Mouse (Mus musculus): ENCODE measurements at regions not wholly inside any gene's neighbourhood (a gene's known extent, or its start where the extent isn't known, plus 50 kb on each side); places are given as distances from the start of the nearest gene placed in this dataset.
A peak's percentile ranks its signal among the peaks of the same experiment; 100 is the strongest.

DNA sequence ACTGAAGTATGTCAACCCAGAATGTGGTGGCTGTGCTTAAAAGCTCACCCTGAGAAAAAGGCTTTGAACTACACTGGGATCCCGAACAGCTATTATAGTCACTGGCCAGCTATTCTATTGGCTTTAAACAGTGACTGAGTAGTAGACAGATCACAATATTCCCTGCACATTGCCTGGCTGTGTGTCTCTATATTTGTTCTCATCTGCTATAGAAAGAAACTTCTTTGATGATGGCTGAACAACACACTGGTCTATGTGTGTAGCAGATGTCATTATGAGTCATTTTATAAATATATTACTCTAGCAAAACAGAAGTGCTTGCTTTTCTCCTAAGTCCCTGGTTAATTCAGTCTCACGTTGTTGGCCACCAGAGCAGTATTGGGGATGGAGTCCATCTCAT lies 152.1 kb upstream of the Slco6d1 start:
- DNase-seq = no peak

DNA sequence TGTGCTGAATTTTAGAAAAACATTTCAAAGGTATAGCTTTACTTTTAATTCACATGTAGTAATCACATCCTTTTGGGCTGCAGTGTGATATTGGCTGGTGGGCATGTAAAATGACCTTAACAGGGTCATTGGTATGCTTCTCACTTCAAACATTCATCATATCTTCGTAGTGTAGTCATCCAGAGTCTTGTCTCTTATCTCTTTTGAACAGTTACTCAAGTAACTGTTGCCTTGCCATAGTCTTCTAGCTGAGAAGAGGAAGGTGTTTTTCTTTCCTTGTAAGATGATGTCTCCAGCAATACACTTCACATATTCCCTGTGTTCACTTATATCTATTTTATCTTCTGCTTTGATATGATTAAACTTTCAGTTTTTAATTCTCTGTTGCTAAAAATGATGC lies 150.7 kb upstream of the Slco6d1 start:
- DNase-seq = no peak

DNA sequence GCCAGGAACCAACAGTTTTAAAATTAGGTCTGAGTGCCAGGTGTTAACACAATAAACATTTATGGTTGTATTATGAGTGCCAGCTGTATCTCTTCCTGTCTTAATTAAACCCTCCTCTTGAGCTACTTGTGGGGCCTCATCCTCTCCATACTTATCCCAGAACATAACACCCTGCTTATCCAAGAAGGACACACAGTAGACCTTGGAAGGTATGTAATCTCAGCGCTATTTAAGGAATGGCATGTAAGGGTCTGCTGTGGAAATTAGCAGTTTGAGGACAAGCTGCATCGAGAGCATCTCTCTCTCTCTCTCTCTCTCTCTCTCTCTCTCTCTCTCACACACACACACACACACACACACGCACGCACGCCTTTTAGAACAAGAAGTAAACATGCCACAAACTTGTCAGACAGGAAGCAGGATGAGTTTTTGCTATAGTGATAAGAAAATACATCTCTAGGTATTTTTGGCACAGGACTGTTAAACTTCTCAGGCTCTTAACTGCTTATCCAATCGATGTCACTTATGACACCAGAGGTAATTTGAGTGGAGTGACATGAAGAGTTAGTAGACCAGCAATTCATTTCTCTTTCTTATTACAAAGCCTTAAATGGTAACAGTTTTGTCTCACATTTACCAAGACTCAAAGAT lies 146.8 kb upstream of the Slco6d1 start:
- DNase-seq = no peak

DNA sequence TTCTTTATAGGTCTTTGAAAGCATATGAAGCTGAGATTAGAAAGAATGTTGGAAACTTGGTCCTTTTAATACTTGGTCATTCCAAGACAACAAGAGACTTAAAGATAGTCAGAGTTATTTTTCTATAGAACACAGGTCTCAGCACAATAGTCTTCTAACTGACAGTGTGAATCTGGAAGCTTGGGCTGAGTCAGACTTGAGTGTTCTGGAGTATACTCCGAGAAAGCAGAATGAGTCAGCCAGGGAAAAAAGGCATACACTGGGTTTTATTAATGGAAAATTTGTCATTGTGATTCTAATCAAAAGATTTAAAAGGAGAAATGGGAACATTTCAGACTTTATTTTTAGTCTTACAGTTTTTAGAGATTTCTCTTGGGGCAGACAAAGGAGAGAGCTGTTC lies 145.4 kb upstream of the Slco6d1 start:
- DNase-seq = no peak

GRCm38 (mm10) chr1:98279446-98280048 lies 141.4 kb upstream of the Slco6d1 start:
- DNase-seq = no peak

DNA sequence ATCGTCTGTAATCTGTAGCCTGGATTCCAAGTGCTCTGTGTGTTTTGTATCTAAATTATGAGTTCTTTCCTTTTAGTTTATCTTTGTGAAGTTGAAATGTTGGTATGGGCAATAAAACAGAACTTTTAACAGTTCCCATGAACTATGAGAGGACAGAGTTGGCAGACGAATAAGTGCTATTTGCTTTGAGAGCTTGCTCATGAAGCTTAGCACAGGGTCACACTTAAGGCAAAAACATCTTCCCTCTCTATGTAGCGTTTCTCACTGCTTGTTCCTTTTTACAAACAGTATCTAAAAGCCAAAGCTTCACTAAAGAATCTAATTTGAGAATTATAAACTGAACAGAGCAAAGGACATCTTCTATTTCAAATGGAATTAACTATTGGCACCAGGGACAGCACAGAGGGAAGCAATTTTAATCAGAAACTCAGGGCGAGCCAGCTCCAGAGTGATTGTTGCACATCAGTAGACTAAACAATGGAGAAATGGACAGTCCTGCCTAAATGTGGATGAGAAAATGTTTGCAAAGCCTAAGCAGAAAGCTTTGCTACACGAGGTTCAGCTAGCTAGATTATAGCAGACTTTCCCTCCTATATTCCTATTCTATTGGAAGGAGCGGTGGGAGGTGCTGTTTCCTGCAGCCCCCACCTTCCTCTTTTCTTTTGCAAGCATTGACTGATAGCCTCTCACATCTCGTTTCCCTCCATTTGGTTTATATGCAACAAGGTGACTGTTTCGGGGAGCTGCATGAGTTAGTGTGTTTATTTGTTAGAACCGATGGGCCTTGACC lies 140.5 kb upstream of the Slco6d1 start:
- DNase-seq = no peak

- DNase-seq = no peak
These were observed 139.7 kb upstream of the Slco6d1 start for GRCm38 (mm10) chr1:98281053-98281770.

DNA sequence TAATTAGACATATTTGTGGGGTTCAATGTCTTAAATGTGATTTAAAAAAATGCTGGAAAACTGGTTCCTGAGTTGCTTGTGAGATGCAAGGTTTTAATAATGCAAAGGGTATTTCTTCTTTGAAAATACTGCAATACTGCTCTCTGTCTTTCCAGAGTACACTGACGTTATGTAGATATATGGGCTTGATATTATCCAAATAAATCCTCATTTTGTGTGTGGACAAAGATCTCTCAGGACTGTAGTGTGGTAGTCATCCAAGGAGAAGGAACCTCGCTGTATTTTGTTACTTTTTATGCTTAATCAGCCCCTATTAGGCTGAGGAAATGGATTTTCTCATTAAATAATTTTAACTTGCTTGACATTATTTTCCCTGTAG lies 139.2 kb upstream of the Slco6d1 start:
- no peak for DNase-seq

- DNase-seq = no peak
These were observed 117.8 kb upstream of the Slco6d1 start for GRCm38 (mm10) chr1:98303166-98303565.

DNA sequence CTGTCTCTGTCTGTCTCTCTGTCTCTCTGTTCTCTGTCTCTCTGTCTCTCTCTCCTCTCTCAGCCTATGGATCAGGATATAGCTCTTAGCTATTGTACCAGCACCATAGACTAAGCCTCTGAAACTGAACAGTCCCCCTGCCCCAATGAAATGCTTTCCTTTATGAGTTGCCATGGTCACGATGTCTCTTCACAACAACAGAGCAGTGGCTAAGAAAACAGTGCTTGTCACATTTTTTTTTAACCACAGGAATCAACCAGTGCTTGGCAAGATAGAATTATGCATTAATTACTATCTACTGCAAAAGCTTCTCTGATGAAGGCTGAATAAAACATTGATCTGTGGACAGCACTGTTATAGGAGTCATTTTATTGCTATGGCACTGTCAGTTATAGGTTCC lies 114.6 kb upstream of the Slco6d1 start:
- no peak for DNase-seq

- no peak for DNase-seq
These were observed 113.4 kb upstream of the Slco6d1 start for GRCm38 (mm10) chr1:98307519-98307918.

DNA sequence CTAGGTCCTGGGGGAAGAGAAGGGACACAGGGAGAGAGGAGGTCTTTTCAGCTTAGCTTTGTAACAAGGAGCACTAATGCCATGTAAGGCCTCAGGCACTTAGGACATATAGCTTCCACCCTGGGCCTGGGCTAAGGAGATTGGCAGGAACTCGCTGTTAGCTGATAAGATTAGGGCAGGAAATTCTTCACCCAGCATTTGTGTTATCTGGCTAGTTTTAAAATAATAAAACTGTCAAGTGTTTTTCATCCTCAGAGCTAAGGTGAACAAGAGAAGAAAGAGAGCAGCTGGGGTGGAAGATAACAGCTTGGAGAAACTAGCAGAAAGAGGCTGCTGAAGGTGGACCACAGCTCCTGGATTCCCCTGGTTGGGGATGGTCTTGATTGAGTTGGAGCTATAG lies 111.0 kb upstream of the Slco6d1 start:
- no peak for DNase-seq

DNA sequence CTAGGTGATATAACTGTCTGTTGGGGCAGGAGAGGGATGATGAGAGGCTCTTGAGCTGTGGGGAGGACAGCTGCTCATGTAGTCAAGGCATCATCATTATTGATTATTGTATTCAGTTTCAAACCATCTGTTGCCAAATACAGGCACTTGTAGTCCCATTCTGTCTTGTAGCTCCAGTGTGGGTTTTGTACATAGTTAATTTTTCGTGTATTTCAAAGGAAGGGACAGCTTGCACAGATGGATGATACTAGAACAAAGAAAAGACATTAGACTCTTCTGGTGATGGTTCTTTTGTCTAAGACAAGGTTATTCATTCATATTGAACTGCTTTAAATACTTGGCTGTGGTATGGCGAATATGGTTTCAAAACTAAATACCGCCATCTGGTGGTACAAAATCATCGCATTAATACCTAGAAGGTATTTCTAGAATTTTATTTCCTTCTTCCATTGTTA lies 70.8 kb upstream of the Slco6d1 start:
- peak in 1 of 2 experiments; percentile 13 for DNase-seq

GRCm38 (mm10) chr1:98350725-98351124 lies 70.2 kb upstream of the Slco6d1 start:
- DNase-seq = no peak

DNA sequence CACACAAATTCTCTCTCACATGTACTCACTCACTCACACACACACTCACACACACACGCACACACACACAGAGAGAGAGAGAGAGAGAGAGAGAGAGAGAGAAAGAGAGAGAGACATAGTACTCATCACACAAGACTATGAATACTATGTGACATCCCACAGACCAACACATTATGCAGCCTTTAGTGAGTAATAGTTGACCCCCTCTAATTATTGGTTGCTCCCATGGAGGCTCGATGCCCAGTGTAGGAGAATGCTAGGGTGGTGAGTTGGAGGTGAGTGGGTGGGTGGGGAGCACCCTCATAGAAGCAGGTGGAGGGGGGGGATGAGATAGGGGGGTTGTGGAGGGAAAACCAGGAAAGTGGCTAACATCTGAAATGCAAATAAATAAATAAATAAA lies 69.4 kb upstream of the Slco6d1 start:
- no peak for DNase-seq

Data from kidney, postnatal 25 days (tissue).